Mouse (Mus musculus): ENCODE measurements around the gene Plgrkt.
"Not testable (repeated sequence)": the region's sequence is repeated elsewhere in the genome, so short reads cannot be mapped to it uniquely, and the experiment has no call there.

Gene Plgrkt

DNA sequence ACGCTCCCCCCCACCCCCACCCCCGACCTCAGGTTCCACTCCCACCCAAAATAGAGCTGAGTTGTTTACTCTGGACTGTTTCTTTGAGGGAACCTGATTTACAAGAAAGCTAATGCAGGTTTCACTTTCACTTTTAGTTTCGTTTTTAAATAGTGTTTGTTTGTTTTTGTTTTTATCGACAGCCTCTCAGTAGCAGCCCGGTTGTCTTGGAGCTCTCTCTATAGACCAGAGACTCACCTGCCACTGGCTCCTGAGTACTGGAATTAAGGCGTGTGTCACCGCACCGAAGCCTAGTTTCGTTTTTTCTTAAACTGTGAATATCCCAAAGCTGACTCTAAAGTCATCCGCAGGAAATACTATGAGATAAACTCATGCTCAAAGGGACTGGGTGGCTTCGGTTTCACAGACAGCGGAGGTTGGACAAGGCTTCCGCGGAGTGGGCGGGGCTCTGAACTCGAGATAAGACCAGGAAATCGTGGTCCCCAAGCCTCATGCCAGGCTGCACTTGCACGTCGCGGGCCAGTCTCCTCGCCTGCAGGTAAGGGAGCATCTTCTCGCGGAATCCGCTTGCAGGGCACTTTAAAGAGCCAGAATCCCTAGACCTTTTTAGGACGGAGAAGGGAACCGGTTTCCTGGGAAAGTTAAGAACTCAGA lies at the start of gene Plgrkt, which contains the start of gene Cd274:
Plgrkt (minus strand) TSS at position 422 of the 654 bp plus-strand sequence.
Cd274 (plus strand) TSS at position 487 of the 654 bp plus-strand sequence.
- DNase-seq (ENCODE audit: extremely low spot score) = peak; percentile 56

DNA sequence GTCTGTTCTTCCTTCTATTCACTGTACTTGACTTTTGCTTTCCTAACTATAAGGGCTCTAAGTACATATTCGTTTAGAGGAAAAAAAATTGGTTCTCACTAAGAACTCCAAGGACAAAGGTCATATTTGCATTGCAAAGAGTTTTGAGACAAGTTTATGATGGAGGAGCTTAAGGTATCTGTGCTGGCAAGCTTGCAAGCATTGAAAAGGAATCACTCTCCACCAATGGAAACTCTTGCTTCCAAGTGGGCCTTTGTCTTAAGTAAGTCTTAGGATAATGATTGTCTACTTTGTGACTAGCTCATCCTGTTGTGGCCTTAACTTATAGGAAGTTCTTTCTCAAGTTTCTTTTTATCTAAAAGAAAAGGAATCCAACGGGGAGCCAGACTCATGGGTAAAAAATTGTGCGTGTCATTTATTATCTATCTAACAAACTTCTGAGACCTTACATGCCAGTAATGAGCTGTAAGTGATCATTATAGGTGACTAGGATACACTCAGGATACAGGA lies 49.3 kb upstream of the Plgrkt start:
- DNase-seq (ENCODE audit: extremely low spot score) = no peak

DNA sequence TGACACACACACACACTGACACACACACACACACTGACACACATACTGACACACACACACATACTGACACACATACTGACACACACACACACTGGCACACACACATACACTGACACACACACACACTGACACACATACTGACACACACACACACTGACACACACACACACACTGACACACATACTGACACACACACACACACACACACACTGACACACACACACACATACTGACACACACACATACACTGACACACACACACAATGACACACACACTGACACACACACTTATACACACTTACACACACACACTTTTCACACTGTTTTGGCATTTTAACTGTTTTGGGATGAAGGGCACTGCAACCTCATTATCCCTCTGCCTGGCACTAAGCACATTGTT lies 47.7 kb upstream of the Plgrkt start:
- not testable (repeated sequence) for DNase-seq (ENCODE audit: extremely low spot score)

DNA sequence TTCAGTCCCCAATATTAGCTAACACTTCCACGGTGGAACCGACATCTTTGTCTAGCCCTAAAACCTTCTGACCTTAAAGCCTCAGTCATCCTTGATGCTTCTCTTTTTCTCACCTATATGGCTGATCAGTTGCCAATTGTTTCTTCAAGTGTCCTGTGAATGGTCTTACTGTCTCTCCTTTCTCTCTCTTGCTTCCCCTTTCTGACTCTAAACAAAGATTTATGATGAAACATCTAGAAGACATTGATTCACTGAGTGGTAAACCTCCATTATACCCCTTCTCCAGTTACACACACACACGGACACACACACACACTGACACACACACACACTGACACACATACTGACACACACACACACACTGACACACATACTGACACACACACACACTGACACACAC lies 47.3 kb upstream of the Plgrkt start:
- no peak for DNase-seq (ENCODE audit: extremely low spot score)

DNA sequence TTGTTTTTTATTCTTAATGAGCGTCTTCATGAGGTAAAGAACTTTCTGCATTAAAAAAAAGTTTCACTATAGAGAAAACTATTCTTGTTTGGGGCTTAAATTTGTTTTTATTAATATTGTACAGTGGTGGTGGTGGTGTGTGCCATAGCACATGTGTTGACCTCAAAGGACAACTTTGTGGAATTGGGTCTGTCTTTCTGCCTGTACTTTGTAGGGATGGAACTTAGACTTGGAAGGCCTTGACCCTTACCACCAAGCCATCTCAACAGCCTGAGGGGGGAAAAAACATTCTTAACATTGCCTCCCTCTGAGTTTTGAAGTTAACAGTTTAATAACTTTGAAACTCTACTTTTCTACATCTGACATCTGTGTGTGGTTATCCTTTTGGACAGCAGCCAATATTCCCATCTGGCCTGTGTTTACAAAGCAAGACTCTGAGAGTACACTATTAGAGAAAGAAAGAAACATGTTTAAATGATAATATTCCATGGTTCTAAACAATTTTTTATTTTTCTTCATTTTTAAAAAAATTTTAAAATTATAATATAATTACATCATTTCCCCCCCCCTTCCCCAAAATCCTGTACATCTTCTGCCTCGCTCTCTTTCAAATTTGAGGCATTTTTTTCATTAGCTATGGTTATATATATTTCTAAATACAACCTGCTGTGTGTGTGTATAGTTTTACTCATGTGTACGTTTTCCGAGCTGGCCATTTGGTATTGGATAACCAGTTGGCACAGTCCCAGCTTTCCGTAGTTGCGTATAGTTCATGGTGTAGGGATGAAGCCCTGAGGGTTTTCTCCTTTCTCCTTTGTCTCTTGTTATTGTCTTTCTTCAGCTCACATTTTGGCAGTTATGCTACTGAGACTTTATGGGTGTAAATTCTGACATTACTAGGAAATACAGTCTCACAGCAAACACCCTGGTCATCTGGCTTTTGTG lies 45.6 kb upstream of the Plgrkt start:
- no peak for DNase-seq (ENCODE audit: extremely low spot score)

DNA sequence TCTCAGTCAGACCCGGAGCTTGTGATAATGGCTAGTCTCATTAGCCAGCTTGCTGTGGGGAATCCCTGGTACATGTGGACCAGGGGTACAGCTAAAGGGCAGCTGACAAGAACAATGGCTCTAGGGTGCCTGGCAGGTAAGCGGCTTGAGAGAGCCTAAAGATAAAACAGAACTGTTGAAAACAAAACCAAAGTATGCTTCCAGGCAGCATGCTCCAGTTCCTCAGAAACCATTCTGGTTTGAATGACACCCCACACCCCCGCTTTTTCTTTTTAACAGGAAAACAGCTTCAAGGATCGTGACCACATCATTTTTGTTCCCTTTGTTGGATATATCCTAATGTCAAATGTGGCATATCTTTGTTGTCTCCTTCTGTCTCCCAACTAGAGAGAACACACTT lies 43.4 kb upstream of the Plgrkt start, which contains the start of gene Pdcd1lg2:
Pdcd1lg2 (plus strand) TSS at position 301 of the 400 bp plus-strand sequence.
- DNase-seq (ENCODE audit: extremely low spot score) = no peak

DNA sequence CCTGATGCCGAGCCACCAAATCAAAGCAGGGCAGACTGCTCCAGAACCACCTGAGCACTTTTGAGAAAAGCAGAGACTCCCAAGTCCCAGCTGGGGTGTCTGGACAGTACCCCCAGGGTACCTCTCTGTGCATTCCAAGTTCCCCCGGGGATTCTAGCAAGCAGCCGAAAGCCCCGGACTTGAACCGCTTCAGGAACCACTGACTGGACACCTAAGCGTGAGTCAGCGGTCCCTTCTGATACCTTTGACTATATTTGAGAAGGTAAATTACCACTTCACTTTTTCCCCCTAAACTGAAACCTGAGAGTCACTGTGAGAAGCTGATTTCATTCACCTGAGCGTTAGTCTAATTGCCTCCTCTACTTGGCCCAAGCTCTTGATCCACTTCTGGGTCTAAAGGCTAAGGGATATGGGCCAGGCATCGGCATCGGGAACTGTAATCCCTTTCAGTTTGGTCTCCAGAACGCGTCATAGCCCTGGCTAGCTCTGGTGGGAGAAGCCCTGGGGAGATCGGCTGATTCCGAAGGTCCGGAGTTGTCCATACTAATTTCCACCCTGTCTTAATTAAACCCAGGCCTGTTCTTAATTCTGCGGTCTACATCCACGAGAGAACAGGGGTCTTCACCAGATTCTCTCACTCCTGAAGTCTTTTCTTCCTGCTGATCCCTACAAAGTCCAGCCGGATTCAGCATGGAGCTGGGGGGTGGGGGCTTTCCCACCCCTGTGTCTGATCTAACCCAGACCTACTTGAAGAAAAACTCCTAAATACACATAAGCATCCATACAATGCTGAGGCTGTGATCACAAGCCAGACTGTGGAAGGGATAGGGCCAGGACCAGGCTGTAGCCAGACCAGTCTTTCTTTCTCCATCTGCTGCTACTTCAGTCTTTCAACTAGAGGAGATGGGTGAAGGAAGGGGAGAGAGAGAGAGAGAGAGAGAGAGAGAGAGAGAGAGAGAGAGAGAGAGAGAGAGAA lies 39.1 kb upstream of the Plgrkt start:
- DNase-seq (ENCODE audit: extremely low spot score) = no peak

DNA sequence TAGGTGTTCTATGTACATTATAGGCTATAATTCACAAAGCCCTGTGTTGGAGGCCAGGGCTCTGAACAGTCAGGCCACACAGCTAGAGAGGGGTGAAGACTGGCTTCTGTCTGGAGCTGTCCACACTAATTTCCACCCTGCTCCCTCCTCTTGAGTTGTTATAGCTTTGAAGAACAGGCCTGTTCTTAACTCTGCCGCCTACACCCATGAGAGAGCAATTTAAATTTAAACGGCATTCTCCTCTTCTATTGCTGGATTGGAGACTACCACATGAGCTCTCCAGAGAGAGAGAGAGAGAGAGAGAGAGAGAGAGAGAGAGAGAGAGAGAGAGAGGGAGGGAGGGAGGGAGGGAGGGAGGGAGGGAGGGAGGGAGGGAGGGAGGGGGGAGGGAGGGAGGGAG lies 38.2 kb upstream of the Plgrkt start:
- no peak for DNase-seq (ENCODE audit: extremely low spot score)

DNA sequence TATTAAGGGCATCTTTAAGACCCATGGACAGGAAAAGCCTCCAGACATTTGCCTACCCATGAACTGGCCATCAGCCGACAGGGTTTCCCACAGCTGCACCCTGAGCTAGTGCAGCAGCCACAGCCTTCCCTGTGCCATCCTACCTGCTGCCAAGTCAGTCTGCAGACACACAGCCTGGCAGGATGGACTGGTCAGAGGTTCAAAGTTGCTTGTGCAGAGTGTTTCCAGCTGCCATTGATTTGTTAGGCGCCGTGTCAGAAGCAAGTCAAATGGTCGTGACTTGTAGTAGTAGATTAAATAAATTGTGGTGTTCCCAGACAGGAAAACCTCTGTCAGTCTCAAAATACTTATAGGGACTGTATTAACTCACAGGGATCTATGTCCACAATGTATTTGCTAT lies 36.1 kb upstream of the Plgrkt start:
- DNase-seq (ENCODE audit: extremely low spot score) = no peak

DNA sequence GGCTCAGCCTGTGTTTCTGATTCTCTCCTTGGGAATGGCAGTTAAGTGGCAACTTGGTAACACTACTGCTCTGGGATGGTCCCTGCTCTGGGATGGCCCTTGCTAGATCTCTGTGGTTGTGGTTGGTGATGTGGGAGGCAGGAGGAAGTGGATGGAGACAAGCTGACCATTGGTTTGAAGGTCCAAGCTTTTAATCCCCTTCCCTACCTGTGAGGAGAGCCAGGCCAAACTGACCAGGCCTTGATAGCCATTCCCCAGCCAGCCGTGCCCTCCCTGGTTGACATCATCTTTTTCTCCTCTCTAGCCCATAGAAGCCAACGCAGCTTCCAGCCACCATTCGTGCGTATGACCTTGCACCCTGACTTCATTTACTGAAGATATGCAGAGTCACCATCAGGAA lies 35.4 kb upstream of the Plgrkt start:
- DNase-seq (ENCODE audit: extremely low spot score) = no peak

DNA sequence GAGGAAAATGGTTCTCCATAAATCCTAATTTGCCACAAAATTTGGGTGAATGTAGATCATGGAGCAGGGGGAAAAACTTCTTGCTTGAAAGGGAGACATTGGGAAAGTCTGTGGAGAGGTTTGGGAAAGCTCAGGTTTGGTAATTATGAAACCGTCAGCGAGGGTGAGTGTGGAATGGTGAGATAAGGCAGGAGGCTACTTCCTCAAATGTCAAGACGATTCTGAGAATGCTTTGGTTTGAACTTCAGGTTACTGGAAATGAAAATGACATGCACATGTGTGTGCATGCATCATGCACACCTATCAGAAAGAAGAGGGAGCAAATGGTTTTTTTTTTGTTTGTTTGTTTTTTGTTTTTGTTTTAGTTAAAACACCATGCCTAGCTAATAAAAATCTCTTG lies 33.3 kb upstream of the Plgrkt start:
- no peak for DNase-seq (ENCODE audit: extremely low spot score)

DNA sequence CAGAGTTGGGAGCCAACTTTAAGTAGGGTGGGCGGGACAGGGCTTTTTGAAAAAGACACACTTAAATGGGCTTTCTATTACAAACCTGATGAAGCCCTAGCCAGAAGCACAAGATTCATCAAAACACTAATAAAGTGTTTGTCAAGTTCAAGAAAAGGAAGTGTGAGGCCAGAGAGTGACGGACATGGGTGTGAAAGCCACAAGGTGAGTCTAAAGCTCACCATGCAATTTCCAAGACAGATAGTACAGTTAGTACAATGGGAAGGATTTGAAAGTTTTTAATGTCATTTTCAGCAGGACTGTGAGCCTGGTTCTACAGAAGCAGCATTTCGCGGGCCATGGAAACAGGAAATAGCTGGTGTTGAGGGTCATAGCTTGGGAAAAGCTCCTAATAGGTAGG lies 32.6 kb upstream of the Plgrkt start:
- DNase-seq (ENCODE audit: extremely low spot score) = no peak

DNA sequence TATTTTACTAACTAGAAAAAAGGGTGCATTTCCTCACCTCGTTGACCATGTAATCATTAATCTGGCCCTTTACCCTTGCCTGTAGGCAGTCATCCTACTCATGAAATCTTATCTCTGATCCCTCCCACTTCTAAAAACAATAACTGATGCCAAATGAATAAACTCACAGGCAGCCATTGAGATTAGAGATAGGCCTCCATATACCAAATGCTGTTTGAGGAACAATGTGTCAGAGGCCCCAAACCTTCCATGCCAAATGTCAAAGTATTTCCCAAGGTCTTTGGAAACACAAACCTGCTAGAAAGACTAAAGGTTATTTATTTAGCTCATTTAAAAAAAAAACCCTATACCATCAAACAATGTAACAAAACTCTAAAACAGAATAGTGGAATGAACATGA lies 29.2 kb upstream of the Plgrkt start:
- no peak for DNase-seq (ENCODE audit: extremely low spot score)

DNA sequence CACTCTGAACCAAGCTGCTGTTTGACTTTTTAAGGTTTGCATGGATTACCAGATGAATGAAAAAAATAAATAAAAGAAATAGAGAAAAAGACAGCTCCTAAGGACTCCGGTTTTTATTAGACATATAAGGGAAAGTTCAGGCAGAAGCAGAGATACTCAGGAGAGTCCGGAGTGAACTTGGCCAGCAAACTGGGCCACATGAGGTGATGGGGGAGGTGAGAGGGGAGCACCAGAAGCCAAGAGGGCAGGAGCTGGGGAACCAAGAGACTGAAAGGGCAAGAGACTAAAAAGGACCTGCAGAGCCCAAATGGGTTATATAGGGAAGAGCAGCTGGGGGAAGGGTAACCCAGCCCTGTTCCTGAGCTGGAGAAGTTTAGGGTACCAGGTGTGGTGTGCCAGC lies 27.5 kb upstream of the Plgrkt start:
- no peak for DNase-seq (ENCODE audit: extremely low spot score)

DNA sequence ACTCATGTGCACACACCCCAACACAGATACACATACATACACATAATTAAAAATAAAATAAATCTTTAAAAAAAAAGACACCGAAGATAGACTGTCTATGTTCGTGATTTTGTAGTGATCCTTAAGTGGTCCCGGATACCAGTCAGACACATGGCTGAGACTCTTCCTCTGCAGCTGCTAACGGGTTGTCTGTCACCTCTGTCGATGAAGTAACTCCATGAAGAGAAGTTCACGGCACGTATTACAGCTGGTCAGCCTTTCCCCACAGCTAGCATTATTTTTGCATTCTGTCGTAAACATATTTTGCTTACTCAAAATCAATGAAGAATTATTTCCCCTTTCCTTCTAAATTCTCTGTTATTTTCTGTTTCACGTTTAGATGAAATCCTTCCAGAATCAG lies 26.1 kb upstream of the Plgrkt start:
- no peak for DNase-seq (ENCODE audit: extremely low spot score)

DNA sequence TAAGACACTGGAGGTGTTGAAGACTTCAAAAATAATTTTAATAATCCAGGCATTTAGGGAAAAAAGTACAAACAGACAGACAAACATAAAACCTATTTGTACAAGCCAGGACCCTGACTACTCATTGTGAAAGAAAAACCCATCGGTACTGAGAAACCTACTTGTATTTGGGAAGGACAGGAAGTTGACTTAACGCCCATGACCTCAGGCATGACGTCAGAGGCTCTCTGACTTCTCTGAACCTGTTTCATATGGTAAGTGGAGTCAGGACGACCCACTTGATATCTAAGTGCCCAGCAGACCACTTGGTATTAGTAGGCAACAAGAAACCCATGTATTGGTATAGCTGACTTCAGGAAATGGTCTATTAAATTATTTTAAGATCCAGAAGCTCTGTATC lies 24.1 kb upstream of the Plgrkt start:
- DNase-seq (ENCODE audit: extremely low spot score) = no peak

DNA sequence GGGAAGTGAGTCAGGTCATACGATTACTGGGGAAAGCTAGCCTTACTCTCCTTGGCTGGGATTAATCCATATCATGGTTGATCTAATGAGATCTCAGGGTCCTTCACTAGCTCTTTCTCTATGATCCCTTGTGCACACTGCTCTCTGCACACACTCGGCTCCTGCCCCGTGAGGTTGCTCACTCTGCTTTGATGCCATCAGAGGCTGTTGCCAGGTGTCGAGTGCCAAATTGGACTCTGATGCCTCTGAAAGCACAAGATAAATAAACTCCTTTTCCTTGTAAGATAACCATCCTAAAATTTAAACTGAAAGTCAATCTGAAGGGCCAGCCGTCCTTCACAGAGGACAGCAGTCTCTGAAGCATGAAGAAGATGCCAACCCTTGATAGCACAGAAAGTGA lies 23.3 kb upstream of the Plgrkt start:
- no peak for DNase-seq (ENCODE audit: extremely low spot score)

DNA sequence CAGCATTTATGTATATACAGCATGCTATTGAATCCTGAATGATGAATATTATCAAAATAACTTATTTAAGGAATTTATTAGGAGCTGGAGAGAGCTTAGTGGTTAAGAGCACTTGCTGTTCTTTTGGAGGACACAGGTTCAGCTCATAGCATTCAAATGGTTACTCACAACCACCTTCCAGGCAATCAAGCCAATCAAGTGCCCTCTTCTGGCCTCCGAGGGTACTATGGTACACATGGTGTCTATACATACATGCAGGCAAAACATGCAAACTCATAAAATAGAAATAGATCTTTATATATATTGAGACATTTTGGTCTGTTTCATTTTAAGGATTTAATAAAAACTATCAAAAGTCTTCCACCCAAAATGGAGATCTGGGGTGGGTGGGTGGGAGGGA lies 21.6 kb upstream of the Plgrkt start:
- no peak for DNase-seq (ENCODE audit: extremely low spot score)

DNA sequence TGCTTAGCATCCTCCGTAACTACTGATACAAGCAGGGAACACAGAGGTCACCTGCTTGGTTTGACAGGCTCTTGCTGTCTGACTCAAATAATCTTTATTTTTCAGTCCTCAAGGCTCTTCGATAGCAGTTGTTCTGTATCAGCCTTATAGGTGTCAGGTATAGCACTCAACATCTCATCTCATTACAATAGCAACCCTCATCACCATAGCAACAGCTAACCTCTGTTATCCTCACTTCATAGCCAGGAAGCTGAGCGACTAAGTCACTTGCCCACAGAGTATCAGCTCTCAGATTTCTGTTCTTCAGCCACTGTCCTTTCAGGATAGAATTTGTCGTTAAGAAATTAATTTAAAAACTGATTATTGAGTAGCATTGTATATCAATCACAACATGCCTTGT lies 18.6 kb upstream of the Plgrkt start:
- DNase-seq (ENCODE audit: extremely low spot score) = no peak

DNA sequence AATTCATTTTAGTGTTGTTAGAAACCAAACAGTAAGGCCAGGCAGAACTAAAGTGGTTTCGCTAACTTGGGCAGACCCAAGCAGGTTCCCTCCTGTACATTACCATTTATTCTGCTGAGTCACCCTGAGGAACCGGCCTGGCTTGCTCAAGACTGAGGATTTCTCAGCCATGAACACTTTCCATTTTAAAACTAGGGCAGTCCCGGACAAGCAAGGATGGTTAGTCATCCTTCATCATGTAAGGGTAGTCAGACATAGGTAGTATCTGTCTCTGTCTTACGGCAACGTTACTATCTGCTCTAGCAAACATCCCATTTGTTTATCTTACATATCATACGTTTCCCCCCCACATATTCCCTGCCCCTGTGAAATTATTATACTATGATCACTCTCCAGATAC lies 17.8 kb upstream of the Plgrkt start:
- DNase-seq (ENCODE audit: extremely low spot score) = no peak

DNA sequence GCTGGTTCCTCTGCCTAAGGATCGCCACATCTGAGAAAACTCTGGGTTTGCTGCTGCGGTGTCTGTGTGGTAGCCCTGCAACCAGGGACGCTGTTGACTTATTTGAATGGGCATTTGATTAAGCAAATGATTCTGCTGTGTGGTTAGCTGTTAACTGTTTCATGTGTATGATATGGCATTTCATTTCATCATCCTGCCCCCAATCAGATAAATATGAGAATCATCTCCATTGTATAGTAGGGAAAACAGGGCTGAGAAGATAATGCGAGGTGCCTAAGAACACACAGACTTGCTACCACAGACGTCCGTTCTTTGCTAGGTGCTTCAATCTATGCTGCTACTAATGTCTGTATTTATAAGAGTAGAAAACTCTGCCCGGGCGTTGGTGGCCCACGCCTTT lies 17.2 kb upstream of the Plgrkt start:
- DNase-seq (ENCODE audit: extremely low spot score) = no peak

DNA sequence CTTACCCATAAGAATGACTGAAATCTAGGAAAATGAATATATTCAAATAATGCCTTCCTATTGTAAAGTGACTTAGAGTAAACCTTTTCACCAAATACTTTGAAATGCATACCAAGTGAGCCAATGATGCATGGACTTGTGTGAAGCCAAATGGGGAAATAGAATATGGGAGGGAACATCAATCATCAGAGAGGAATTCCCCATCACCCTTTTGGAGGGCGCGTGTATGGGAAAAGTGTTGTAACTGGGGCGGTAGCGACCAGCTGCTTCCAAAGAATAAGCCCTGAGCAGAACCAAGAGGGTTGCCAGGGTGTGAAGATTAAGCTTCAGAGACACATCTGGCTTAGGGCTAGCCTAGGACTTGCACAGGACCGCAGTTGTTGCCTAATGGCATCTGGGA lies 16.2 kb upstream of the Plgrkt start:
- DNase-seq (ENCODE audit: extremely low spot score) = no peak
